Mouse (Mus musculus) CH12.LX (cell line): ENCODE data around the gene Rap2b. TPM values are rescaled to one million over a fixed set of nuclear protein-coding genes. Genes with fewer than 3 reads are reported as not detected.

Experiments
- DNase-seq: peaks from one replicate; pipeline ENCODE4 v3.0.0-alpha.2; 2013; ENCODE audit errors: extremely low read depth
- H3K27ac ChIP-seq: 2 replicates; pipeline ENCODE4 v1.5.1; 2012; ENCODE audit warnings: low read depth, mild to moderate bottlenecking, control low read depth, moderate library complexity; ENCODE audit not compliant: insufficient read depth
- H3K27me3 ChIP-seq: replicated peaks from 2 replicates; pipeline ENCODE3; 2012; ENCODE audit warnings: inconsistent platforms
- H3K36me3 ChIP-seq, 2 experiments: replicated peaks in 1 of 2; 2 replicates each; pipeline versions ENCODE3 to v1.6.1; 2012; ENCODE audit warnings: inconsistent platforms in 1 of 2, low read length in 1 of 2, mild to moderate bottlenecking in 1 of 2, mixed read lengths in 1 of 2, moderate library complexity in 1 of 2; ENCODE audit not compliant: control insufficient read depth in 1 of 2, insufficient read depth in 1 of 2
- H3K4me1 ChIP-seq, 2 experiments: 2 replicates each; pipeline ENCODE4 v1.6.1; 2012; ENCODE audit warnings: inconsistent platforms in 1 of 2, moderate library complexity in 1 of 2; ENCODE audit not compliant: insufficient read depth in 2 of 2, control insufficient read depth in 1 of 2
- H3K4me2 ChIP-seq: 2 replicates; pipeline ENCODE4 v1.6.1; 2012; ENCODE audit warnings: low read depth, mild to moderate bottlenecking, control low read depth; ENCODE audit not compliant: poor library complexity, insufficient read depth, severe bottlenecking
- H3K4me3 ChIP-seq, 3 experiments: fragments of 150-350 bp in 1 of 3; sonication (generic) in 1 of 3; replicated peaks in 1 of 3; 2 replicates each; pipeline versions ENCODE3 to v1.5.1; 2011 to 2012; ENCODE audit warnings: low read depth in 2 of 3, low read length in 2 of 3, mild to moderate bottlenecking in 2 of 3, moderate library complexity in 2 of 3, control low read depth in 1 of 3, improper control_type of control experiment in 1 of 3, inconsistent platforms in 1 of 3, mixed read lengths in 1 of 3; ENCODE audit not compliant: poor library complexity in 1 of 3
- H3K79me2 ChIP-seq: replicated peaks from 2 replicates; pipeline ENCODE4 v1.6.1; 2012; ENCODE audit warnings: mild to moderate bottlenecking, moderate library complexity; ENCODE audit not compliant: control insufficient read depth, poor library complexity, insufficient read depth, severe bottlenecking; ENCODE audit errors: extremely low read depth
- H3K9ac ChIP-seq: 2 replicates; pipeline ENCODE4 v1.6.1; 2012; ENCODE audit warnings: low read depth, mild to moderate bottlenecking, control low read depth, moderate library complexity; ENCODE audit not compliant: insufficient read depth
- H3K9me3 ChIP-seq: replicated peaks from 2 replicates; pipeline ENCODE3; 2012; ENCODE audit warnings: low read length, inconsistent platforms, mixed read lengths
- CHD1 ChIP-seq: IDR thresholded peaks from 2 replicates; pipeline ENCODE4 v1.6.1; 2012; ENCODE audit warnings: low read depth, low read length, improper control_type of control experiment, inconsistent platforms
- CHD2 ChIP-seq: IDR thresholded peaks from 2 replicates; pipeline ENCODE4 v1.6.1; 2011; ENCODE audit warnings: low read length, improper control_type of control experiment
- E2F4 ChIP-seq: IDR thresholded peaks from 2 replicates; pipeline ENCODE4 v1.6.1; 2011; ENCODE audit warnings: low read depth, low read length, improper control_type of control experiment; ENCODE audit not compliant: insufficient replicate concordance
- ELF1 ChIP-seq: IDR thresholded peaks from 2 replicates; pipeline ENCODE4 v1.6.1; 2014; ENCODE audit warnings: low read depth, mild to moderate bottlenecking, inconsistent platforms, low read length, improper control_type of control experiment
- ETS1 ChIP-seq: conservative IDR thresholded peaks from 2 replicates; pipeline ENCODE4 v1.6.1; 2012; ENCODE audit warnings: low read depth, mild to moderate bottlenecking, inconsistent platforms, low read length, improper control_type of control experiment, moderate library complexity
- GABPA ChIP-seq: IDR thresholded peaks from 2 replicates; pipeline ENCODE4 v1.6.1; 2012; ENCODE audit warnings: low read depth, low read length, improper control_type of control experiment, inconsistent platforms; ENCODE audit not compliant: insufficient replicate concordance
- IRF4 ChIP-seq: IDR thresholded peaks from 2 replicates; pipeline ENCODE4 v1.6.1; 2014; ENCODE audit warnings: low read depth, mild to moderate bottlenecking, inconsistent platforms, low read length, improper control_type of control experiment
- KAT2A ChIP-seq: IDR thresholded peaks from 2 replicates; pipeline ENCODE4 v1.6.1; 2012; ENCODE audit warnings: low read length, improper control_type of control experiment, inconsistent platforms; ENCODE audit not compliant: insufficient replicate concordance
- MAX ChIP-seq: IDR thresholded peaks from 2 replicates; pipeline ENCODE4 v1.6.1; 2011; ENCODE audit warnings: low read length, improper control_type of control experiment
- MAZ ChIP-seq: IDR thresholded peaks from 2 replicates; pipeline ENCODE4 v1.6.1; 2012; ENCODE audit warnings: low read depth, mild to moderate bottlenecking, inconsistent platforms, low read length, improper control_type of control experiment, moderate library complexity
- MEF2A ChIP-seq: IDR thresholded peaks from 2 replicates; pipeline ENCODE4 v1.6.1; 2014; ENCODE audit warnings: low read depth, mild to moderate bottlenecking, inconsistent platforms, low read length, improper control_type of control experiment, borderline replicate concordance
- MXI1 ChIP-seq: IDR thresholded peaks from 2 replicates; pipeline ENCODE4 v1.6.1; 2011; ENCODE audit warnings: mild to moderate bottlenecking, low read depth, low read length, improper control_type of control experiment
- MYC ChIP-seq: IDR thresholded peaks from 2 replicates; pipeline ENCODE4 v1.6.1; 2011; ENCODE audit warnings: low read depth, mild to moderate bottlenecking, improper control_type of control experiment, low read length
- PAX5 ChIP-seq: IDR thresholded peaks from 2 replicates; pipeline ENCODE4 v1.6.1; 2012; ENCODE audit warnings: low read length, inconsistent platforms, mixed read lengths
- RAD21 ChIP-seq: IDR thresholded peaks from 2 replicates; pipeline ENCODE4 v1.6.1; 2011; ENCODE audit warnings: low read depth, mild to moderate bottlenecking, low read length, improper control_type of control experiment, moderate library complexity
- SIN3A ChIP-seq: IDR thresholded peaks from 2 replicates; pipeline ENCODE4 v1.6.1; 2012; ENCODE audit warnings: low read length, improper control_type of control experiment, inconsistent platforms
- TCF12 ChIP-seq: IDR thresholded peaks from 2 replicates; pipeline ENCODE4 v1.6.1; 2014; ENCODE audit warnings: low read depth, mild to moderate bottlenecking, inconsistent platforms, low read length, improper control_type of control experiment
- USF1 ChIP-seq: IDR thresholded peaks from 2 replicates; pipeline ENCODE4 v1.6.1; 2014; ENCODE audit warnings: low read depth, mild to moderate bottlenecking, inconsistent platforms, low read length, improper control_type of control experiment
- USF2 ChIP-seq: conservative IDR thresholded peaks from 2 replicates; pipeline ENCODE4 v1.6.1; 2011; ENCODE audit warnings: low read depth, low read length, improper control_type of control experiment
- ZC3H11A ChIP-seq: IDR thresholded peaks from 2 replicates; pipeline ENCODE4 v1.6.1; 2012; ENCODE audit warnings: low read depth, mild to moderate bottlenecking, inconsistent platforms, low read length, improper control_type of control experiment
- ZKSCAN1 ChIP-seq: IDR thresholded peaks from 2 replicates; pipeline ENCODE4 v1.6.1; 2012; ENCODE audit warnings: low read depth, inconsistent platforms, low read length, improper control_type of control experiment, borderline replicate concordance
- ZNF384 ChIP-seq: IDR thresholded peaks from 2 replicates; pipeline ENCODE4 v1.6.1; 2012; ENCODE audit warnings: low read depth, low read length, improper control_type of control experiment, inconsistent platforms
- dilution Hi-C: fragments of 300-500 bp; cut with MboI; formaldehyde crosslinking; loops from 2 replicates; pipeline ENCODE4 v1.14.3; 2020; ENCODE audit warnings: low sequenced_read_pairs; ENCODE audit not compliant: extremely low pct_unique_long_range_greater_than_20kb, extremely low pct_ligation_motif_present
- in situ Hi-C: fragments of 300-500 bp; cut with MboI; formaldehyde crosslinking; loops from 3 replicates; pipeline ENCODE4 v1.14.3; 2019; ENCODE audit warnings: low sequenced_read_pairs, low pct_ligation_motif_present, low pct_unique_long_range_greater_than_20kb, mixed read lengths
- polyA plus RNA-seq: library from polyadenylated mRNA; unstranded; fragments of >175 nt; gene quantifications from 2 replicates; pipeline ENCODE4 v1.2.1, GENCODE M21; 2012; ENCODE audit warnings: low read depth; ENCODE audit not compliant: insufficient read length
- total RNA-seq, 2 experiments: library from RNA; depleted of rRNA; stranded (reverse); fragments of 300-350 nt in 1 of 2; fragments of >200 nt in 1 of 2; gene quantifications; 2 replicates each; pipeline ENCODE4 v1.2.3; 2012 to 2014

Rap2b gene
- total and polyA plus RNA-seq, 3 experiments: not detected

GRCm38 (mm10) chr3:61355464-61355863 lies 6.0 kb upstream of the Rap2b start:
- no peaks in the 10 kb centered on the region for H3K36me3 ChIP-seq
- no peak for DNase-seq
- dilution Hi-C loops (no loop called here), in situ Hi-C loops (no loop called here)
- no peak overlapping the region for H3K9ac ChIP-seq
- no peaks in the 10 kb centered on the region for H3K79me2 ChIP-seq
- H3K4me2 ChIP-seq: no peak overlapping the region
- H3K27me3 ChIP-seq: no peaks in the 10 kb centered on the region
- no peak for TF ChIP-seq IRF4
- no peak for TF ChIP-seq SIN3A
- no peak for TF ChIP-seq MEF2A
- TF ChIP-seq CHD1: no peak
- TF ChIP-seq CHD2: no peak
- TF ChIP-seq KAT2A: no peak
- TF ChIP-seq ETS1: no peak
- no peak for TF ChIP-seq ELF1
- TF ChIP-seq PAX5: no peak
- no peak for TF ChIP-seq TCF12
- TF ChIP-seq MYC: no peak
- TF ChIP-seq ZKSCAN1: no peak
- no peak for TF ChIP-seq USF1
- no peak for TF ChIP-seq MAZ
- no peak overlapping the region for H3K4me3 ChIP-seq
- H3K27ac ChIP-seq: no peak overlapping the region
- no peaks in the 10 kb centered on the region for H3K4me1 ChIP-seq
- peaks cover 20% of the 10 kb centered on the region for H3K9me3 ChIP-seq

GRCm38 (mm10) chr3:61358107-61358506 lies 3.3 kb upstream of the Rap2b start:
- no peaks in the 10 kb centered on the region for H3K4me1 ChIP-seq
- H3K4me2 ChIP-seq: no peak overlapping the region
- H3K4me3 ChIP-seq: no peak overlapping the region
- no peaks in the 10 kb centered on the region for H3K27me3 ChIP-seq
- H3K36me3 ChIP-seq: no peaks in the 10 kb centered on the region
- no peaks in the 10 kb centered on the region for H3K79me2 ChIP-seq
- no peak overlapping the region for H3K9ac ChIP-seq
- in situ Hi-C loops: no loop called here
- H3K27ac ChIP-seq: no peak overlapping the region
- no peak for TF ChIP-seq CHD1
- no peak for TF ChIP-seq E2F4
- TF ChIP-seq GABPA: no peak
- TF ChIP-seq IRF4: no peak
- TF ChIP-seq MXI1: no peak
- TF ChIP-seq ZNF384: no peak
- no peak for TF ChIP-seq ZC3H11A
- no peak for TF ChIP-seq RAD21
- no peak for TF ChIP-seq USF2
- TF ChIP-seq ZKSCAN1: no peak
- no peak for TF ChIP-seq MAX
- TF ChIP-seq, all 38 proteins: peak for 0
- dilution Hi-C loops: no loop called here
- peaks cover 28% of the 10 kb centered on the region for H3K9me3 ChIP-seq
- DNase-seq: no peak
